Mouse (Mus musculus): ENCODE measurements at regions not wholly inside any gene's neighbourhood (a gene's known extent, or its start where the extent isn't known, plus 50 kb on each side); places are given as distances from the start of the nearest gene placed in this dataset.

GRCm38 (mm10) chr1:136683561-136684131 lies 58.9 kb downstream of the Zfp281 start:
- Histone ChIP-seq H3K4me1 (ENCODE audit: control insufficient read depth in 1 of 2, insufficient read depth in 2 of 2) (peaks cover 8 to 36% of the 10 kb centered on the region in 2 experiments; a peak in 3 of 4 replicates), H3K27me3 (replicated peaks) (no peaks in the 10 kb centered on the region), H3K4me2 (ENCODE audit: insufficient read depth, low read depth, poor library complexity, severe bottlenecking) (no peak overlapping the region), H3K4me3 (replicated peaks in 1 of 3; ENCODE audit: low read depth in 2 of 3, low read length in 2 of 3, poor library complexity in 1 of 3) (no peak overlapping the region), H3K79me2 (replicated peaks; ENCODE audit: control insufficient read depth, extremely low read depth, insufficient read depth, poor library complexity, severe bottlenecking) (no peaks in the 10 kb centered on the region), H3K9me3 (replicated peaks; ENCODE audit: low read length) (no peaks in the 10 kb centered on the region), H3K9ac (ENCODE audit: insufficient read depth, low read depth) (no peak overlapping the region), H3K36me3 (replicated peaks in 1 of 2; ENCODE audit: control insufficient read depth in 1 of 2, insufficient read depth in 1 of 2, low read length in 1 of 2) (no peaks in the 10 kb centered on the region), H3K27ac (ENCODE audit: insufficient read depth, low read depth) (no peak overlapping the region)
- DNase-seq (ENCODE audit: extremely low read depth) = no peak
- no peak for TF ChIP-seq ZKSCAN1 (IDR thresholded peaks at IDR 0.05; ENCODE audit: borderline replicate concordance, low read depth, low read length)
- TF ChIP-seq CTCF (conservative IDR thresholded peaks at IDR 0.05 in 1 of 2, IDR thresholded peaks at IDR 0.05 in 1 of 2; ENCODE audit: low read depth in 2 of 2, low read length in 2 of 2) = no peak
- no peak for TF ChIP-seq CHD1 (IDR thresholded peaks at IDR 0.05; ENCODE audit: low read depth, low read length)
- TF ChIP-seq RCOR1 (conservative IDR thresholded peaks at IDR 0.05; ENCODE audit: low read depth, low read length) = no peak
- no peak for TF ChIP-seq MXI1 (IDR thresholded peaks at IDR 0.05; ENCODE audit: low read depth, low read length)
- no peak for TF ChIP-seq NELFE (IDR thresholded peaks at IDR 0.05; ENCODE audit: low read depth, low read length)
- no peak for TF ChIP-seq TCF12 (IDR thresholded peaks at IDR 0.05; ENCODE audit: low read depth, low read length)
- TF ChIP-seq UBTF (IDR thresholded peaks at IDR 0.05; ENCODE audit: low read depth, low read length) = no peak
- TF ChIP-seq BHLHE40 (IDR thresholded peaks at IDR 0.05; ENCODE audit: low read depth, low read length) = no peak
- no peak for TF ChIP-seq MAFK (IDR thresholded peaks at IDR 0.05; ENCODE audit: insufficient replicate concordance, low read length)
- TF ChIP-seq HCFC1 (IDR thresholded peaks at IDR 0.05; ENCODE audit: low read depth, low read length) = no peak
- no peak for TF ChIP-seq USF2 (conservative IDR thresholded peaks at IDR 0.05; ENCODE audit: low read depth, low read length)
- TF ChIP-seq ZMIZ1 (IDR thresholded peaks at IDR 0.05; ENCODE audit: low read depth, low read length) = no peak
- no peak for TF ChIP-seq PAX5 (IDR thresholded peaks at IDR 0.05; ENCODE audit: low read length)
- TF ChIP-seq NRF1 (IDR thresholded peaks at IDR 0.05; ENCODE audit: low read depth, low read length) = no peak
- TF ChIP-seq MEF2A (IDR thresholded peaks at IDR 0.05; ENCODE audit: borderline replicate concordance, low read depth, low read length) = no peak
- no peak for TF ChIP-seq TBP (conservative IDR thresholded peaks at IDR 0.05; ENCODE audit: low read depth, low read length)
- TF ChIP-seq GABPA (IDR thresholded peaks at IDR 0.05; ENCODE audit: insufficient replicate concordance, low read depth, low read length) = no peak
- no peak for TF ChIP-seq IRF4 (IDR thresholded peaks at IDR 0.05; ENCODE audit: low read depth, low read length)
- in situ Hi-C loops (cut with MboI; ENCODE audit: low pct_ligation_motif_present, low pct_unique_long_range_greater_than_20kb, low sequenced_read_pairs) = no loop called here
- dilution Hi-C loops (cut with MboI; ENCODE audit: extremely low pct_ligation_motif_present, extremely low pct_unique_long_range_greater_than_20kb, low sequenced_read_pairs) = no loop called here

GRCm38 (mm10) chr1:136684481-136684880 lies 59.8 kb downstream of the Zfp281 start:
- H3K4me2 ChIP-seq (ENCODE audit: insufficient read depth, low read depth, poor library complexity, severe bottlenecking) = no peak overlapping the region
- in situ Hi-C loops (cut with MboI; ENCODE audit: low pct_ligation_motif_present, low pct_unique_long_range_greater_than_20kb, low sequenced_read_pairs) = no loop called here

More at GRCm38 (mm10) chr1:136684481-136684880, 59.8 kb downstream of the Zfp281 start:
- Histone ChIP-seq H3K9me3 (replicated peaks; ENCODE audit: low read length) (no peaks in the 10 kb centered on the region), H3K4me3 (replicated peaks in 1 of 3; ENCODE audit: low read depth in 2 of 3, low read length in 2 of 3, poor library complexity in 1 of 3) (no peak overlapping the region), H3K27ac (ENCODE audit: insufficient read depth, low read depth) (no peak overlapping the region), H3K4me1 (ENCODE audit: control insufficient read depth in 1 of 2, insufficient read depth in 2 of 2) (peaks cover 8 to 36% of the 10 kb centered on the region in 2 experiments; a peak in 3 of 4 replicates), H3K27me3 (replicated peaks) (no peaks in the 10 kb centered on the region), H3K79me2 (replicated peaks; ENCODE audit: control insufficient read depth, extremely low read depth, insufficient read depth, poor library complexity, severe bottlenecking) (no peaks in the 10 kb centered on the region), H3K36me3 (replicated peaks in 1 of 2; ENCODE audit: control insufficient read depth in 1 of 2, insufficient read depth in 1 of 2, low read length in 1 of 2) (no peaks in the 10 kb centered on the region), H3K9ac (ENCODE audit: insufficient read depth, low read depth) (peak overlapping the region; percentile 1; the same call in 1 of the 2 replicates)
- dilution Hi-C loops (cut with MboI; ENCODE audit: extremely low pct_ligation_motif_present, extremely low pct_unique_long_range_greater_than_20kb, low sequenced_read_pairs) = no loop called here
- TF ChIP-seq BHLHE40 (IDR thresholded peaks at IDR 0.05; ENCODE audit: low read depth, low read length) = no peak
- TF ChIP-seq NRF1 (IDR thresholded peaks at IDR 0.05; ENCODE audit: low read depth, low read length) = no peak
- TF ChIP-seq CHD2 (IDR thresholded peaks at IDR 0.05; ENCODE audit: low read length) = no peak
- no peak for TF ChIP-seq NELFE (IDR thresholded peaks at IDR 0.05; ENCODE audit: low read depth, low read length)
- no peak for TF ChIP-seq MEF2A (IDR thresholded peaks at IDR 0.05; ENCODE audit: borderline replicate concordance, low read depth, low read length)
- no peak for TF ChIP-seq POLR2AphosphoS2 (IDR thresholded peaks at IDR 0.05; ENCODE audit: low read depth, low read length)
- no peak for TF ChIP-seq SMC3 (IDR thresholded peaks at IDR 0.05; ENCODE audit: low read depth, low read length)
- no peak for TF ChIP-seq MAX (IDR thresholded peaks at IDR 0.05; ENCODE audit: low read length)
- TF ChIP-seq ZNF384 (IDR thresholded peaks at IDR 0.05; ENCODE audit: low read depth, low read length) = no peak
- DNase-seq (ENCODE audit: extremely low read depth) = no peak

All from CH12.LX (cell line).